In the genomic region with DNA sequence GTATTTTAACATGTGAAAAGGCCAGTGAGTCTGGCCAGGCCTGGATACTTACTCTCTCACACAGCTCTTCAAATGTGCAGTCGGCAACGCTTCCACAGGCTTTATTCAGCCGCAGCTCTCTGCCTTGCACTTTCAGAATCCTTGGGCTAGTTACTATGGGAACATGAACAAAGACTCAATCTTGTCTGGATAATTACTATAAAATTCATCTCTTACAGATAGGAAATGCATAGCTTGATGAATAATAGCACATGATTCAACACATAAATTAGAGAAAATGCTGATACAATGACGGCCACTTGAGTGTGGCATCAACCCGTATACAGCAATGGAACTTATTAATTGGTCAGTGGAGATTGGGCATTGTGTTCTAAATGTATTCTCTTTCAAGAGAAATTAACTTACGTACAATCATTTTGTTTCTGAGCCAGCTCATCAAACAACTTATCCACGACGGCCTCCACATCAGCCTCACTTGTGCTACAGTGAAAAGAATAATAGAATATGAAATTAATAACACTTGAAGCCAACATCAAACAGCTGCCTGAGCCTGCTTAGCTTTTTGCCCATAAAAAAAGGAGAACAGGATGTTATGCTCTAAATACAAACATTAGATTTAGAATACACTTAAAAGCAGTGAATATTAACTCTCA, we compare ENCODE assay signal across 13 mouse cellular contexts.
DNase-seq lines count a peak whose midpoint lies in the region; ATAC-seq lines count a peak whose summit lies in the region.
"Had no signal": no experiment of that assay in that cellular context is flagged by ENCODE, and none has a peak within 500 bp of the region (broad histone marks: within the 10 kb centered on the region; RNA-seq: fewer than 3 reads in every experiment).

No protein-coding gene starts in this region.

- no peaks in the 10 kb centered on the region for H3K36me3 ChIP-seq in hindbrain, embryonic 13.5 days
- no peaks in the 10 kb centered on the region for H3K36me3 ChIP-seq in hindbrain, embryonic 10.5 days
- no peaks in the 10 kb centered on the region for H3K36me3 ChIP-seq in forebrain, embryonic 16.5 days (ENCODE audit: control insufficient read depth, insufficient read depth)
- no peaks in the 10 kb centered on the region for H3K36me3 ChIP-seq in midbrain, embryonic 15.5 days (replicated peaks)

- 0 out of 2 replicates have a peak overlapping the region, but pooled peaks have one; percentile 10 for H3K4me2 ChIP-seq in hindbrain, embryonic 13.5 days
- peak overlapping the region; percentile 38 for H3K4me2 ChIP-seq in forebrain, embryonic 16.5 days (ENCODE audit: low read length)
- H3K4me2 ChIP-seq in midbrain, embryonic 15.5 days = no peak overlapping the region

- no peaks in the 10 kb centered on the region for H3K9me3 ChIP-seq in hindbrain, embryonic 13.5 days
- H3K9me3 ChIP-seq in hindbrain, embryonic 10.5 days = peaks cover 2% of the 10 kb centered on the region; the same call in 1 of the 2 replicates
- H3K9me3 ChIP-seq in forebrain, embryonic 16.5 days (ENCODE audit: control insufficient read depth, low read length) = no peaks in the 10 kb centered on the region
- no peaks in the 10 kb centered on the region for H3K9me3 ChIP-seq in midbrain, embryonic 15.5 days

- no peak overlapping the region for H3K9ac ChIP-seq in hindbrain, embryonic 13.5 days
- peak overlapping the region; percentile 31 for H3K9ac ChIP-seq in forebrain, embryonic 16.5 days (replicated peaks; ENCODE audit: low read depth, low read length)
- H3K9ac ChIP-seq in midbrain, embryonic 15.5 days = no peak overlapping the region
- H3K9ac ChIP-seq: liver, embryonic 14.5 days had no signal

- peaks cover 19% of the 10 kb centered on the region for H3K4me1 ChIP-seq in hindbrain, embryonic 13.5 days (replicated peaks)
- H3K4me1 ChIP-seq in hindbrain, embryonic 10.5 days (replicated peaks) = peaks cover 45% of the 10 kb centered on the region
- peaks cover 30% of the 10 kb centered on the region for H3K4me1 ChIP-seq in forebrain, embryonic 16.5 days (replicated peaks; ENCODE audit: control insufficient read depth, insufficient read depth, low read length)
- H3K4me1 ChIP-seq in midbrain, embryonic 15.5 days = peaks cover 37% of the 10 kb centered on the region

- ATAC-seq in hindbrain, embryonic 13.5 days (ENCODE audit: low FRiP score) = peak; percentile 52; the same call in 1 of the 2 replicates
- peak; percentile 81 for ATAC-seq in forebrain, embryonic 16.5 days
- ATAC-seq in midbrain, embryonic 15.5 days (replicated peaks) = peak; percentile 72
- ATAC-seq in activated CD4-positive, CD25-positive, alpha-beta regulatory T cell, adult 4 months = no peak
- ATAC-seq: intestine, embryonic 16.5 days had no signal

- no peak for DNase-seq in hindbrain, embryonic 10.5 days (ENCODE audit: low spot score)
- peak; percentile 49 for DNase-seq in brain, adult 2 months (ENCODE audit: low read depth, low spot score)
- no peak for DNase-seq in urinary bladder, postnatal 4 days (ENCODE audit: low spot score in 2 of 2)
- DNase-seq in thymus, postnatal 14 days = no peak
- DNase-seq: adrenal gland, postnatal 25 days; cerebellum, adult 2 months; gastrocnemius, postnatal 10 days had no signal

- H3K4me3 ChIP-seq in hindbrain, embryonic 13.5 days = no peak overlapping the region
- no peak overlapping the region for H3K4me3 ChIP-seq in hindbrain, embryonic 10.5 days
- no peak overlapping the region for H3K4me3 ChIP-seq in forebrain, embryonic 16.5 days (replicated peaks; ENCODE audit: low read length)
- no peak overlapping the region for H3K4me3 ChIP-seq in midbrain, embryonic 15.5 days

- peak overlapping the region; percentile 70 for H3K27ac ChIP-seq in hindbrain, embryonic 13.5 days
- H3K27ac ChIP-seq in hindbrain, embryonic 10.5 days = no peak overlapping the region
- H3K27ac ChIP-seq in forebrain, embryonic 16.5 days (ENCODE audit: low read length) = peak overlapping the region; percentile 75
- peak overlapping the region; percentile 73 for H3K27ac ChIP-seq in midbrain, embryonic 15.5 days
- H3K27ac ChIP-seq: liver, embryonic 14.5 days had no signal

- WGBS in hindbrain, embryonic 13.5 days = 24% methylated on average over 8 of the region's 8 CpGs
- WGBS in hindbrain, embryonic 10.5 days = 56% methylated on average over 8 of the region's 8 CpGs
- 4% methylated on average over 8 of the region's 8 CpGs for WGBS in forebrain, embryonic 16.5 days
- 11% methylated on average over 8 of the region's 8 CpGs for WGBS in midbrain, embryonic 15.5 days

- H3K27me3 ChIP-seq in hindbrain, embryonic 13.5 days = peaks cover 19% of the 10 kb centered on the region
- H3K27me3 ChIP-seq in hindbrain, embryonic 10.5 days (ENCODE audit: insufficient read depth, poor library complexity, severe bottlenecking) = peaks cover 14% of the 10 kb centered on the region
- no peaks in the 10 kb centered on the region for H3K27me3 ChIP-seq in forebrain, embryonic 16.5 days (replicated peaks; ENCODE audit: control insufficient read depth, insufficient read depth, low read length)
- peaks cover 6% of the 10 kb centered on the region; the same call in 1 of the 2 replicates for H3K27me3 ChIP-seq in midbrain, embryonic 15.5 days (replicated peaks)
